Mouse (Mus musculus): ENCODE results near the gene Zzef1.

The Zzef1 gene

DNA sequence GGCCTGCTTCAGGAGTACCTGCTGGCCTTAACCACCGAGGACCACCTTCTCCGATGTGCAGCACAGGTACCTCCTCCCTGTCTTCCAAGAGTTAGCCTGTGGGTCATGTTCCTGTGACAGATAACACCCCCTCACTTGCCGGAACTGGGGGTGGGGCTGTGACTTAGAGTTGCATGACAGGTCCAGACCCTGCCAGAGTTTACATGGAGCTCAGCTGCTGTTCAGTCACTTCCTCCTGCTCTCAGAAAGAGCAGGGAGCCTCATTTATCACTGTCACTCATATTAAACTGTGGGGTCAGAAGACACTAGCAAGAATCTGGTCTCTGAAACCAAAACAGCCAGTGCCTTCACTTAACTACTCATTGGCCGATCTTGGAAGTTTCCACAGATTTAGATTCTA, 127.1 kb downstream of the Zzef1 start:
- no peak for DNase-seq

DNA sequence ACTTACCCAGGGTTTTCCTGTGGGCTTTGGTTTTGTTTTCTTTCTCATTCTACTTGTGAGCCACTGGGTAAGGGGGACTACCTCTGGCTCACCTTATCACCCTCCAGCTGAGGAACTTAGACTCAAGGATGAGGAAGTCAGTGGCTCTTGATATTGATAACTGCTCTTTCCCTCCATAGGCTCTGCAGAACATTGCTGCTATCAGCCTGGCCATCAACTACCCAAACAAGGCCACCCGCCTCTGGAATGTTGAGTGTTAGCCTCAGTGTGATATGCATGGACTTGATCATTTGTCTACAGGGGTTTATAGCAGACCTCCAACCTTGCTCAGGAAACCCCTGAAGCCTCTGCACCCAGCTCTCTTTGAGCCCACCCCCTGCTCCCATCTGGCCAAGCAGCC, 128.4 kb downstream of the Zzef1 start:
- no peak for DNase-seq

DNA sequence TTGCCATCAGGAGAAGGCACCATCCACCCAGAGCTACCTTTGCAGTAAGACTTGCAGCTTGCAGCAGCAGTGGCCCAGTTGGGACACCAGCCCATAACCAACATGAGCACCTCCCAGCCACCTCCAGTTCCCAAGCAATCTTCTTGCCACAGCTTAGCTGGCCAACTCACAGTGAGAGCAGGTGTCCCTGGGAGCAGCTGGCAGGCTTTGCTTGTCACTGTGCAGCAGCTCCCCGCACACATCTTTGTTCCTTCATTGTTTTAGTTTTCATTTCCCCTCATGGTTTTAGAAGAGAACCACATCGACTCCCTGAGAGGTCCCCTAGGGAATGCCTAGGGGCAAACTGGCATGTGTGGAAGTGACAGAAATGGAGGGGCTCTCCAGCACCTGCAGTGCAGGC, 129.0 kb downstream of the Zzef1 start:
- peak; percentile 18 for DNase-seq

DNA sequence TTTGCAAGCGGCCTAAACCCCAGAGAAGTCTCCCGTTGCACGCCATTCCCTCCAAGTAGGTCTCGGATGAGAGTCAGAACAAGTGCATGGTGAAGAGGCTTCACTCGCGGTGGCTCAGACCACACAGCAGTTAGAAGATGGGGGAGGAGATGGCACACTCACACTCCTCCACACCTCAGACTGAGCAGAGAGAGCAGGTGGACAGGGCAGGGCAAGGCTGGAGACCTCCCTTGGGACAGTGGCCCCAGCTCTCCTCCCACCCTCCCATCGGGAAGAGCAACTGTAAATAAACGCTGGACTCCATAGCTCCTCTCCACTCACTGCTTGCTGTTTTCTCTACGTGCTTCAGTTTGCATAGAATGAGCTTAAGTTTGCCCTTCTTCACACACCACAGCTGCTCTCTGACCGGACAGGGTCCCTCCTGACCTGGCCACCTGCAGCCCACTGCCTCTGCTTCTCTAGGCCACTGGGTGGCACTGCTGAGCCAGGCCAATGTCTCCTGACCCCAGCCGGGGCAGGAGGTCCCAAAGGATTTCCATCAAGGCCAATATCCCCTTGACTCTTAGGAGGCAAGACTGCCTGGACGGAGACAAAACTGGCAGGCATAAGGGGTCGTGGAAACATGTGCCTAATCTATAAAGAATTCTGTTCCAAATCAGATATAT, 130.3 kb downstream of the Zzef1 start:
- DNase-seq, result no peak

DNA sequence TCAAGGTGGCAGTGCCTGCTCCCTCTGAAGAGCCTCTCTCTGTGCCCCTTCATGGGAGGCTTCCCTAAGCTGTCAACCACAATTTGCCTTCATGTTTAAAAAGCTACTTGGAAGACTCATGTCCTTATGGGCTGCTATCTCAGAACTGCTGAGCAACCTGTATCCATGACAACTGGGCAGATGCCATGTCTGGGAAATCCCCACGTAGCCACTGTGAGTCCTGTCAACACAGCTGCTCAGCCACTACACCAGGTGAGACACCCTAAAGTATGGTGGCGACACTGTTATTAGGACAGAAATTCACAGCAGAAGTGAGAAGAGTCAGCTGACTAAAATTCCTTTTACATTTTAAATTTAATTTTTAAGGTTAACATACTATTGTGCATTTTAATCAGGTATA, 132.5 kb downstream of the Zzef1 start:
- no peak for DNase-seq

DNA sequence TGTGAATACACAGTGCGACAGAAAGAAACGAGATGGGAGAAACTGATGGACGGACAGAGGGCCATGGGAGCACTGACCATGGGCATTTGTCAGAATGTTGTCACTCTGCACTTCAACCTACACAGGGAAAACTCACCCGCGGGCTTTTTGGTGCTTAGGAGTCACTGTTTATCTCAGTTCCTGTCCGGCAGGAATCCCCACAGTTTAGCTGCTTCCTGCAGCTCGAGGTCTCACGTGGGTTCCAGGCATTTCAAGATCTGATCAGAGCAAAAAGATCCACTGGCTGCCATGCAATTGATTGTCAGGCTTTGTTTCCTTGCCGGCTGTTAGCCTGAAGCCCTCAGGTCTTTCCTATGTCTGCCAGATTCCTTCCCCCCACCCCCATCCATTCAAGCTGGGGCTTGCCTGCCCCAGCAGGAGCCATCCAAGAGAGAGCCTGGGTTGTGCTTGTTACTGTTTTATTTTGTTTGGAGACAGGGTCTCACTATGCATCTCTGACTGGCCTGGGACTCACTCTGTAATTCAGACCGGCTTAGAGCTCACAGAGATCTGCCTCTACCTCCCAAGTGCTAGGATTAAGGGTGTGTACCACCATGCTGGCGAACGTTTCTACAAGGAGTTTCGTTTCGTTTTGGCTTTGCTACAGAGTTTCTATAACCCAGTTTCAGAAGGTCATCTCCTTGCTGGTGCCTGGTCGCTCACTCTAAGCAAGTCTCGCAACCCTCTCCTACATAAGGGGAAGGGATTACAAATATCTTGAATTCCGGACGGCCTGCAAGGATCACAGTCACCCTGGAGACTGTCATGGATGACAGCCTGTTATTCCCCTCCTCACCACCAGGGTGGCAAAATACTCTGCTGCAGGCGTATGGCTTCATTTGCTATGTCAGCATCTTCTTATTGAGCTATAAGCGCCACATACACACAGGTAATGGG, 144.4 kb downstream of the Zzef1 start:
- no peak for DNase-seq

DNA sequence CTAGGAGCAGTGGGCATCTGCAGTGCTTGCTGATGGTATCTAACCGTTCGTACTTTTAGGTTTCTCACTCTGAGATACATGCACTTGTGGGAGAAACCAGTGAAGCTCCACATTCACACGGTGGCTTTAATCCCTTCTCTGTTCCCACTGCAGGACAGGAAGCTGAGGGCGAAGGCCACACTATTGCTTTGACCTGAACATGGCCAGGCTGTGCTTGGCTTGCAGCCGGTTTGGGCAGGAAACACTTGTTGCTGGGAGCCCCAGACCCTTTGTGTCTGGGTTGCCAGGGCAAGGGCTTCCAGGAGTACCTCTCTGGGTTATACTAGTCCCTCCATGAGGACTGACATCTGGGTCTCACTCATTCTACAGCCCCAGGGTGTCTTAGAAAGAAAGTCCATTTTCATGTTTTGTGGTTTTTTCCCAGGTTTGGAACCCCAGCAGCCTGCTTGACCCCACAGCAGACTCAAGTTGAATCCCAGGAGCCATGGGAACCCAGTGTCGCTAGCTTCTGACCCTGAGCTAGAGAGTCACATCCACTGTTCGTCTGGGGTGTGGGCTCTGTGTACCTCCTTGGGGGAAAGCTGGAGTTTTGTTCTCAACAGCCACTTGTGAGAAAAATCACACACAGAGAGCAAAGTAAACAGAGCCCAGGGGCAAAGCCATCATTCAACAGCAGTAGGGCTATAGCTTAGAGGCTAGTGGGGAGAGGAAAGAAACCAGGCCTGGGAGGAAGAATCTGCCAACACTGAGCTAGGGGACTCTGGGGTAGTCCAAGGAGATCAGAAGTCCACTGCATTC, 149.2 kb downstream of the Zzef1 start:
- no peak for DNase-seq

DNA sequence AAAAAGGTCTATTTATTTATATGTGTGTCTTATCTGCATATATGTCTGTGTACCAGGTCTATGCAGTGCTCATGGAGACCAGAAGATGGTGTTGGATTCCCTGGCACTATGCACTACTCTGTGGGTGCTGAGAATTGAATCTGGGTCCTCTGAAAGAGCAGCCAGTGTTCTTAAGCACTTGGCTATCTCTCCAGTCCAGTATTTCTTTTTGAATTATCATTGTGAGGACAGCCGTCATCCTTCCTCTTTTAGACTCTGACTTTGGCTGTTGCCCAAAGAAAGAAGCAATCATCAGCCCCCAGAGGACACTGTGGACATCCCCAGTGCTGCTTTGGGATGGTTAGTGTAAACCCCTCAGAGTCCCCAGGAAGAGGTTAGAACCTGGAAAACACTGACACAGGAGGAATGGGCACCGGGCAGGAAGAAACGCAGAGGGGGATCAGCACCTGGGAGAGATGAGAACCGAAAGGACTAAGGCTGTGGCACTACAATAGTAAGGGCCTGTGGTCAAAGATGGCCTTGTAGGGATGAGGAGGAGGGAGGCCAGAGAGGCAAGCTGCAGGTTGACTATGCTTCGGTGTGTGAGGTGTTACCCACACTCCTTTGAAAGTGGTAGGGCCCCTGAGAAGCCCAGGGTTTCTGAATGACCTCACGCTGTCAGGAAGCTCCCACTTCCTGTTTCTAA, 150.0 kb downstream of the Zzef1 start:
- DNase-seq, result no peak

DNA sequence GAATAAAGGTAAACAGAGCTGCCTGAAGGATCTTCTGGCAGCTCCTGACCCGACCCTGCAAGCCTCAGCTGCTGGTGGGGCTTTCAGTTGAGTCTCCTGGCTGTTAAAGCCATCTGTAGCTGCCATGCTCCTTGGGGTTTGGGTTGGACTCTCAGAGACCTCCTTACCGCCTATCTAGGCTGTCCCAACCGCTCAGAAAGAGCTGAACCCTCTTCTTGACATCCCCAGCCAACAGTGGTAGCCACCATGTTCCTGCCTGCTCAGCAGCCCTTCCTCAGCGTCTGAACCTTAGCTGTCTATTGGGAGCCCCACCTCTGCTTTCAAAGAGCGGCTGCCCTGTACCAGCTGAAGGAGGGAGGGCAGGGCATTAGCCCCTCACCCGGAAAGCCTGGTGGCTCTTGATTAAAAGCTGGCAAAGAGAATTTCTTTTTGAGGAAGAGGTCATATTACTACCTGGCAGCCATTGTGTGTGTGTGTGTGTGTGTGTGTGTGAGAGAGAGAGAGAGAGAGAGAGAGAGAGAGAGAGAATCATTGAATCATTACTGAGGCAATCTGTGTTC, 150.6 kb downstream of the Zzef1 start:
- DNase-seq, result no peak

DNA sequence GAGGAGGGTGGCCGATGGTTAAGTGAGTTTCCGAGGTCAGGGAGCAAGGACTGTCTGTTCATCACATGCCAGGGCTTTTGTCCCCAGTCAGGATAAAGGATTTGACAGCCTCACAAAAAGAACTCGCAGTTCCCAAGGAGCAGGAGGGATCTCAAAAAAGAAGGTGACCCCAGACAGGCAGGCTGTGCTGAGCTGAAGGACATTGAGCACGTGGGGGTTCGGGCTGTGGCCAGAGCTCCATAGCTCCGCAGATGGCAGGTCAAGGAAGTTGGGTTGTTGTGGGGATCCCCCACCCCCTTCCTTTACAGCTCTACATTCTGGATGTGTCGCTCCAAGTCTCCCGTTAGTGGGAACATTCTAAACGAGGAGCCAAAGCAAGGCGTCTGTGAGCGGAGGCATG, 151.8 kb downstream of the Zzef1 start:
- DNase-seq, result no peak

DNA sequence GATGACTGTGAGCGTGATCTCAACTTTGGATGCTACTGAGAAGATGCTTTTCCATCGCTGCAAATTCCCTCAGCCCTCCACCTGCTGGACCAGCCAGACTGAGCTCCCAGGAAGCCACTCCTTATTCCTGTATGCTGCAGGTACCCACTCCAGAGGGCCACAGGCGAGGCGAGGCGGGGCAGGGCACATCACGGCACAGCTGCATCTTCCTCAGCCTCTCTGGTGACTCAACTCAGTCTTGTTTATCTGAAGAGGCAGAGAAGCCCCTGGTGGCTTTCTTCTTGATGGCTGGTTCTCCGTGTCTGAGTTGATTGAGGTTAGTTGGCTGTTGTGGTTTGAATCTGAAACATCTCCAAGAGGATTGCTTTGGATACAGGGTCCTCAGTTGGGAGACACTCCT, 152.2 kb downstream of the Zzef1 start:
- no peak for DNase-seq

DNA sequence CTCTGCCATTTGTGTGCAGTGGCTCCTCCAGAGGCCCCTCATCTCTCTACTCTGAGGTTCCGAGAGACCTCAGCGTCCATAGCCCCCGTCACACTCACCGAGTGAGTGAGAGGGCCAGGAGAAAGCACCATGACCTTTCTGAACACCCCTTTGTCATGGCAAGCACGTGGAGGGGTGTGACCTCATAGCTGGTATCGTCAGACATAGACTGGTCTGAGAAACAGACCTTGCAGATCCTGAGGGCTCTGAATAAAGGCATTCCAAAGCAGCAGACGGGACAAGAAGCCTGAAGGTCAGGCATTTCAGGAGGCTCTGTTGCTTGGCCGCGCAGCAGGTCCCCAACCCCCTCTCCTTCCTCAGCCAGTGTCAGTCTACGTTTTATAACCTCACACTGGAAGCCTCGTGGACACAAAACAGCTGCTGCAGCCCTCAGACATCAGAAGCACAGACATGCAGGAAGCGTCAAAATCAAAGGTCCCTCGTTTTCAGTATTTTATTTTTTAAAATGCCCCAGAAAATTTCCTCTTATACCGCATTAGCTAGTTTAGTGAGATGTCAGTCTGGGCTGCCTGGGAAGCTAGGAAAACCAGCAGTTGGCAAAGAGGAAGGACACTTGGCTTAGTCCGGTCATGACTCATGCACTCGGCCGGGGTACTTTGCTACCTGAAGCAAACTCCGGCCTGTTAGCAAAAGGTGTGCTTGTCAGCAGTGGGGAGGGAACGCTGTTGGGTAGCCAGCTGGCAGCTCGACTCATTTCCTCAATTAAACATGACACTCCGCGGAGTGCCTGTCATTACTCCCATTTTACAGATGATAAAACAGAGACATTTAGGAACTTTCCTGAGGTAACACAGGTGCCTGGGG, 155.3 kb downstream of the Zzef1 start:
- DNase-seq, result no peak

DNA sequence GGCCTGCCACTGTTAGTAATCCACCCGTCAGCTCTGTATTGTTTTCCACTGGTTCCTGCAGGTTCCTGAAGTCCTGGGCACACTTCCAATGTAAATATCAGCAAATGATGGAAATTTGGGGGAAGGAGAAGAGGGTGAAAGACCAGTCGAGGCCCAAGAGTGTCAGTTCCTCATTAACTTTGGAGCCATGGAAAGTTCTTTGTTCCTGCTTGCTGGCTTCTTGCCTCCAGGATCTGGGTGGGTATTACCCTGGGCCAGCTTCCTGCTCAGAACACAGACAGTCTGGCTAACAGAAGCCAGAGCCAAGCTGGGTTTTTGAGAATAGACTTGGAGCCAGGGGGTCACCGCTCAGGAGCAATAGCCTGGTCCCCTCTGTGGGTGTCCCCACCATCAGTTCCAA, 156.2 kb downstream of the Zzef1 start:
- DNase-seq, result no peak

DNA sequence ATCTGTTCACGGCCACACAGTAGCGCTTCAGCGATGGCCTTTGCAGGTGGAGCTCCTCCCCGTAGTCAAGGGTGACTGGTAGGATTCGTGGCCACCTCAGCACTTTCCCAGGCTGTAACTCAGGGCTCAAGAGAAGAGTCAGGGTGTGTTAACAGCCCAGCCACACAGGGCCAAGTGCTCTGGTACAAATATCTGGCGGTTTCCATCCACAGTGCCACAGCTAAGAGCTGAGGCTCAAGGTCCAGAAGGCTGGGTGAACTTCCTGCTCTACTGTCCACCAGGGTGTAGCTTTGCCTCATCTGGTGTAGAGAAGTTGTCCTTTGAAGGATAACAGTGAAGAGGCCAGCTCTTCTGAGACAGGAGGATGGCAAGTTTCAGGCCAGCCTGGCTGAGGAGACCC, 156.7 kb downstream of the Zzef1 start:
- no peak for DNase-seq

DNA sequence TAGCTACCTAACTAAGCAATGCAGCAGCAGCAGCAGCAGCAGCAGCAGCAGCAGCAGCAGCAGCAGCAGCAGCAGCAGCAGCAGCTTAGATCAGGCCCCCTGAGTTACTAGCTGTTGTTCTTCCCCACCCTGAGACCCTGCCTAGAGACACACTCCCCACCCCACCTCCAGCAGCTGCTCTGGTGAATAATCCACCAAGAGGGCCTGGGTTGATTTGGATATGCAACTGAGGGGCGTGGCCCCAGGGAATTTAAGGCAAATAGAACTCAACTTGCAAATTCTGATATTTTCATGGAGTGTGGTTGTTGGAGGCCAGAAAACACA, 157.1 kb downstream of the Zzef1 start:
- DNase-seq, result no peak

DNA sequence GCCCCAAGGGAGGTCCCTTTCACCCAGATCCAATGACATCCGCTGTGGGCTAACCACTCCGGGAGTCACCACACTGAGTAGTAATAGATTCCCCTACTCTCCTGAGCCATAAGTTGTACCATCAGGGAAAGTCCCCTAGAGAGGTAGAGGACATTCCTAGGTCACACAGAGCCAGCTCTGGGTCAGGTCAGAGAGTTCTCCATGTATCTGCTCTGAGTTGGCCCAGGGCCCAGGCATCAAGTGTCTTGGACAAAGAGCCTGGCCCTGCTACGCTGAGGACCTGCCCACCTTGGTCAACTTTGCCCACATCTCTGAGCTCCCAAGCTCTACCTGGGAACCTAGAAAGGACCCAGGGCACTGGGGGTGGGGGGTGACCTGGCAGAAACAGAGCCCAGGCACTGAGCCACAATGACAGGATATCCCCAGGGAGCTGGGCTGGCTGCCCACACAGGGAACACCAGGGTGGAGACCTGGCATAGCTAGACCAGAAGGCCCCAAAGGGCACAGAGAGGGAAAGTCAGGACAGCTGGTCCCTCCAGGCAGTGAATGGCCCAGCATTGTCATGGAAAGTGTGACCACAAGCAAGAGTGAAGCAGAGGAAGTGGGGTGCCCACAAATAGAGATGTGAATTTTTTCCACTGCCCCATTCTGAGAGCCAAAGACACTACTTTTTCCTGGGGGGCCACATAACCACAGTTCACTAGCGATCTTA, 157.6 kb downstream of the Zzef1 start:
- DNase-seq, result no peak

DNA sequence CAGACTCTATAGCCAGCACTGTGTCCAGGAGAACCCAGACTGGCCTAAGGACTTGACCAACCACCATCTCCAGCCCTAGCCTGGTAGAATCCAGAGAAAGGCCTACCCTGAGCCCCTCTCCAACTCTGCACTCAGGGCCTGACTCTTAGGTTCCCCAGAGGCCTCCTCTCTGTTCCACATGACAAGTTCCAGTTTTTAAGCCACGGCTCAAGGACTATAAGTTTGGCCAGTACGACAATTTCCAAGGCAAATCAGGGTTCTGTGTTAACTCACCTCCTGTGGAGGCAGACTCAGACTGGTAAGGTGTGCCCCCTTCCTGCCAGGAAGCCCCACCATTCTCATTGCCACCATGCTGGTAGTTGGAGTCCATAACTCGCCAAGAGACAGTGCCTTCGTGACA, 158.2 kb downstream of the Zzef1 start:
- no peak for DNase-seq

DNA sequence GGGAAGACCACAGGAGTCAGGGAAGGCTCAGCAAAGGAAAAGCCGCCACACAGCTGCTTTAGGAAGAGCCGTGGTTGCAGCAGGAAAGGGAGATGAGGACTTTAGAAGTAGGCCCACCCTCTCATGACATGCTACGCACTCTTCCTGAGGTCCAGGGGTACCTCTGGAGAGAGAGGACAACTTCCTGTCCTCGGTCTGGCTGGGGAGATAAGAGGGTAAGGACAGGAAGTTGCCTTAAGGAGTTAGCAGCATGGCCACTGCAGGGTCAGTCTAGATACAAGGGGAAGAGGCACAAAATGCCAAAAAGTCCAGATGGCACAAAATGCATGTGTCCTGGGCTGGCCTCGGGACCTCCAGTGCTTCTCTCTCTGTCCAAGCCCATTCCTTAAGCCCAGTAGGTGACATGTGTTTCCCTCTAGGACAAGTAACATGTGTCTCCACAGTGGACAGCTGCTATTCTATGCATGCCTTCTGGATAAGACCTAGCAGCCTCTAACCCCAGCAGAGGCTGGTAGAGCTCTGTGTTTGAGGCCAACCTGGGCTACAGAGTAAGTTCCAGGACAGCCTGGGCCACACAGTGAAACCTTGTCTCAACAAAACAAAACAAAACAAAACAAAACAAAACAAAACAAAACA, 159.4 kb downstream of the Zzef1 start:
- no peak for DNase-seq

DNA sequence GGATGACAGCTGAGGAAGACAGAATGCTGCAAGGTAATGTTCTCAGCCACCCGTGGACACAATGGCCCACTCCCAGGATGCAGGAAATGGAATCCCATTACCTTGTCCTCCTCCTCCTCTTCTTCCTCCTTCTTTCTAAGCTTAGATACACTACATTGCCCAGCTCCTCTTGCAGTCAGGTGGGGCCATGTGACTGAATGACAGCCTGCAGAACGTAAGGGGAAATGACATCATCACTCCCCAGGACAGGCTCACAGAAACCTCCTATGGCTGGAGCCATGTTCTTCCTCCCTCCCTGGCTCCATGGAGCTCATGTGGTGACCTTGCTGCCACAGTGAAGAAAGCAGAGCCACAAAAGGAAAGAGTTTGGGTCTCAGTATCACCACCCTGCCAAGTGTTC, 161.3 kb downstream of the Zzef1 start:
- no peak for DNase-seq

DNA sequence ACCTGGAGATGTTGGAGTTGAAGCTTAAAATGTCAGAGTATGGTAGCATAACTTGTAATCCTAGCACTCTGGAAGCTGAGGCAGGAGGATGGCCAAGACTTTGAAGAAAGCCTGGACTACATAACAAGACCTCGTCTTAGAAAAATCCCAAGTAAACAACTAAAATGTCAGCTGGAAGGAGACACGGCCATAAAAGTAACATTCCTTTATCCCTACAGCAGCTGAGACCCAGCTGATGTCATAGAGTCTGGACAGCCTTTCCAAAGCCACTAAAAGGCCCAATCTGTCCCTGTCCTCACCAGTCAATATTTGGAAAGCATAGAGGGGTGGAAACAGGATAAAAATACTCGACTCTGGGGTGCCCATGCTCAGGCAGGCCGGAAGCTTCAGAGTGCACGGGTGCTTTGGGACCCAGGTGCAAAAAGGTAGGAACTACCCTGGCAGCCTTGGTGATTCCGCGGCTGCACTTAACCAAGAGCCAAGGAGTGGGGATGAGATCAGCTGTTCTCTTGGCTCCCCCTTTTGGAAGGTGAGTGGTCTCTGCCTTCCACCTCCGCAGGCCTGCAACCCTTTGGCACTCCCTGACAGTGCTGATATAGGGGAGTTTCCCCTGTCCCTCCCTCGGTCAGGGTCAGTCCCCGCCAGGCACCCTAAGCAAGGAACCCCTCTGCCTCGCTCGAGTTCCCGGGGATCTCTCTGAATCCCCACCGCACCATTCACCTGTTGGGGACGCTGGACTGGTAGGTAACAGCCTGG, 164.1 kb downstream of the Zzef1 start:
- DNase-seq, result no peak

Data from right cerebral cortex, adult 18-20 months (tissue).